Mouse (Mus musculus) activated CD4-positive, CD25-positive, alpha-beta regulatory T cell, adult 4 months (primary cell): Measurements from ENCODE around the gene Megf11. TPM values are rescaled to one million over a fixed set of nuclear protein-coding genes. Genes with fewer than 3 reads are reported as not detected.

Experiments
- ATAC-seq: one replicate; pipeline ENCODE4 v1.8.0; 2017
- polyA plus RNA-seq, 2 experiments: library from polyadenylated mRNA; unstranded; fragments of 100-300 nt; shearing (Covaris generic); gene quantifications; one replicate each; pipeline ENCODE4 v1.2.1; 2017

Gene Megf11
- polyA plus RNA-seq, 2 experiments from 2014 or later: 0.14 to 0.28 TPM

DNA sequence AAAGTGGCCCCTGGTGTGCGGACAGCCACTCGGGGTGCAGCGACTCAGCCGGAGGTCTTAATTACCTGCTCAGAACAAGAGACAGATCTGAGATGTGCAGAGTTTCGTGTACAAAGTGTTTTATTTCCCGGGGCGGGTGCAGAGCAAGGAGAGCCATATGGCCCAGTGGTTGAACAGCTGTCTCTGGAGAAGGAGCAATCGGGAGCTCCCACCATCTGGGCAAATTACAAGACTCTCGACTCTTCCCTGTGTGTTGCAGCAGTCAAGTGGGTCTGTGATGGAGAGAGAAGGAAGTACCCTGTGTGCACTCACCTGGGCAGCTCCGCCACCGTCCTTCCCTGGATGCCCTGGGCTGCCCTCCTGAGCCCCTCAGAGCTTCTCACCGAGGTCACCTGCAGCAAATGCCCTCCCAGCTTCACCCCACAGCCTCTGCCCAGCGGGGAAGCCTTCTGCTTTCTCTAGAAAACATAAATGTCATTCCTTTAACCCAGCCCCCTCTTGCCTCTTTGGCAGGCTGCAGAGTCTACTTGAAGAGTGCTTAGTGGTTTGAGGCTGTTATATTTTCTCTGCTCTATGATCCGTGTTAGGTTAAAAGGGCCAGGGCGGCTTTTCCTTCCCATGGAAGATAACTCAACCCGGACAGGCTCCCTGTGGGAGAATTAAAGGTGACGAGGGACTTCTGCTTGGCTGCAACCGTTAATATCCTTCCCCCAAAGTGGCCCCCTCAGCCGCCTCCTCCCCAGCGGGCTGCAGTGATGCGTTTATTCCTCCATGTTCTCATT is 138.0 kb downstream of the Megf11 start:
- no peak for ATAC-seq

DNA sequence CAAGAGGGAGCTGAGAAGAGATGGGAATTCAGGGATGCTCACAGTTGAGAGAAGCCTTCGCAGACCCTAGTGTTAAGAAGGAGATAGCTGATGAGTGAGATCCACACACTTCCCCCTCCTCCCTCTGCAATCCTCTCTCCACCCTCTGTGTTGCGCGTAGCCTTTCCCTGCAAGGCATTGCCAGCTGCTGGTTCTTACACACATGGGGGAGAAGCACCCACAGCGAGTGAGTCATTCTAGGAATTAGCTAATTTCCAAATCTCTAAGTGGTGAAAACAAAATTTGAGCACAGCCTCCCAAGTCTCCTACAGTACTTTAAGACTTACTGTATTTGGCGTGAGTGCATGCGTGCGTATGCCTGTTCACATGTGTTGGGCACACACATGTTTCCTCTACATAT is 142.6 kb downstream of the Megf11 start:
- ATAC-seq: no peak

DNA sequence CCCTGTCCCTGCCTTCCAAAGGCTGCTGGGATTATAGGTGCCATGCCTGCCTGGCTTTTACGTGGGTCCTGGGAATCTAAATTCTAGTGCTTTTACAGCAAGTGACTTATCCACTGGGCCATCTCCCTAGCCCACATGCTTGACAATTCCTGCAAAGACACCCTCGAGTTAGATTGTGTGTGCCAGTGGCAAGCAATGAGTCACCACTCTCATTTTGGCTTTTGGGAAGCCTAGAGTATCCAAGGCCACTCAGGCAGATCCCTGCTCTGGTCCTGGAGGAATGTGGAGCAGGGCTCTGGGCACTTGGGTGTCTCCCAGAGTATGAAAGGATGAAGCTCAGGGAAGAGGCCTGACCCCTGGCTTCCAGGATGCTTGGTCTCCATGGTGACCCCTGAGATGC is 143.2 kb downstream of the Megf11 start:
- no peak for ATAC-seq

DNA sequence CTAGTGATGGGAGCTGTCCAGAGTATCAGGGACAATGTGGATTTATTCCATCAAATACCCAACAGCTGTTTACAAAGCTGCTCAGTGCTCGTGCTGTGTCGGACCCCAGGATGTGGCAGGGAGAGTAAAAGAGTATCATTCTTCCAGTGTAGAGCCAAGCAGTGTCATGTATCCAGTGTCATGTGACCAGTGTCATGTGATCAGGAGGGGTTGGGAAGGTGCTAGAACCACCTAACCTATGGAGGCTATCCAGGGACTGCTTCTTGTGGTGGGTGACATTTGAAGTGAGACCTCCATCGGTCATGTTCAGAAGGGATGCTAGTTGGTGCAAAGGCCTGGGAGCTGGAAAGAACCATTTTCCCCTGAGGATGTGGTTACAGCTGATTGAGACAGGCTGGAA is 146.5 kb downstream of the Megf11 start:
- no peak for ATAC-seq

DNA sequence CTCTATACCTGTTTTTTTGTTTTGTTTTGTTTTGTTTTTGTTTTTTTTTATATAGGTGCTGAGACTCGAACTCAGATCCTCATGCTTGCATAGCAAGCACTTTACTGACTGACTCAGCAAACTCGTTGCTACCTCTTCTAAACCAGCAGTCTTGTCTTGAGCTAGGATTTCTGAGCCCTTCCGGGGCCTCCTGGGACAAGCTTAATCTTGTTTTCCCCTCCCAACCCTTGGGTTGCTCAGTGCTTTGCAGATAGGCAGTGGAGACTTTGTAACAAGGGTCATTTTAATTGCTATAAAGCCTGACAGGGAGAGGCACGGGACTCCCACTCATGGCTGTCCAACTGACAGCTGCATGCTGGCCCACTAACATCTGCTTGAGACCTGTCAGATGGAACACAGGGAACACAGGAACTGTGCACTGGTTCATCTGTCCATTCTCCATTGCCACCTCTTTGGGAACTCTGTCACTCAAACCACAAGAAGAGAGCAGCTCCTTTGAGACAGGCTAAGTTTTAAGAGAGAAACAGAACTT is 147.4 kb downstream of the Megf11 start:
- no peak for ATAC-seq

DNA sequence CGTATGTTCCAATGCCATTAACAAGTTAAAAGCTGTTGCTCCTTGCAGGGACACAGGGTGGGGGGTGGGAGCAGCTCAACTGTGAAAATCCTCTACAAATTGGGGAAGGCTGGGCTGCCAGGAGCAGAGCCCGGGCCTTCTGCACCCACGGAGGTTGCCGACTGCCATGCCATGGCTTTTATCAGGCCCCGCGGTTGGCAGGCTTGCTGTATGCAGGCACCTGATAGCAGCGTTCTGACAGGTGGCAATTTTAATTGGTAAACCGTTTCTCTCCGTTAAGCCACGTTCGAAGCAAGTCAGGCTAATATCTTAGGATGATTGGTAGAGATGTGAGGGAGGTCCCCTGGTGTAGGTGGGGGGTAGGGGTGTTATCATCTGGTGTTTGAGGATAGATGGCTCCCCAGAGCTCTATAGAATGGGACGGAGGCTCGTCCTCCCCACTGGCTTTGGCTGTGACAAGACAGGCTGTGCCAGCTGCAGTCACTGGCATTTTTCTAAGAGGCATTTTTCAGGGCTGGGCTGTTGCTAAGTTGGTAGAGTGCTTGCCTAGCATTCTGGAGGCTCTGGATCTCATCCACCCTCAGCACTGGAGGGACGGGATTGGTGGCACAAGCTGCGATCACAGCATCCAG is 148.2 kb downstream of the Megf11 start:
- no peak for ATAC-seq

DNA sequence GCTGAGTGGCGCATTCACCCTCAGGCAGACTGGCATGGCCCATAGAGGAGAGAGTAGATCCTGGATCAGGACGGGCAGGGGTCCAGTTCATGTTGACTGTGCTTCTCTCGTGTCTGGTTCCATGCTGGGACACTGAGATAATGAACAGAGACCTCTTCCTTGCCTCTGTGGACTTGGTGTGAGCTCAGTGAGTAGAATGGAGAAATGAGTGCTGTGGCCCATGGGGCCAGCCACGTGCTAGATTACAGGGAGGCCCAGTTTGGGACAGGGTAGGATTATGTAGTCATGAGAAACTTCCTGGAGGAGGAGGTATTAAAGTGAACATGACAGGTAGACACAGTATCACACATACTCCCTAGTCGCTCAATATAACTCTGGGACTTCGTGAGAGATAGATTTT is 148.9 kb downstream of the Megf11 start:
- no peak for ATAC-seq

DNA sequence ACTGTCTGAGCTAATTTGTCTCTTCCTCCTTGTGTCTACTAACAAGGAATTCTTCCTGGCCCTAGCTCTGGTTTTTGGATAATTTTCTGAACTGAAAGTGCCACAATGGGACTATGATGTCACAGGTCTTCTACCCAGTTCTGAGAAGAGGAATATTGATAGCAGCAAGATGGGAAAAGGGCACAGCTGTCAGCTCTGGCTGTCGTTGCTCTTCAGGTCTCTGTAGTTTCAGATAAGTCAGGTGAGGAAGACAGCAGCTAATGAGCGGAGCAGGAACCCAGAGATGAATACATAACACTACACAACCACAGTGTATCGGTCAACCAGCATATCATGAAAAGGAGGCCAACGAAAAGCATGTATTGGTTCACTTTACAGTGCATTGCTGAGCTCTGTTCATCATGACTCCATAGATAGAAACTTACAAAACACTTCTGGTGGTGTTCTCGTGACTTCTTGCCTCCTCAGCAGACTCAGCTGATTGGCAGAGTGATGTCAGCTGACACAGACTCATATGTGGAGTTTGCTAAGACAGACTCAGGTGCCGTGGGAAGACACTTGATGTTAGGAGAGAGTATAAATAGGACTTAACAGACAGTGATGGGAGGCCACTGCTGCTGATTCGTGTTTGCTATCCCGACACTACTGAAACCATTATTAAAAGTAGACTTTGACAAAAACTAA is 149.6 kb downstream of the Megf11 start:
- no peak for ATAC-seq

DNA sequence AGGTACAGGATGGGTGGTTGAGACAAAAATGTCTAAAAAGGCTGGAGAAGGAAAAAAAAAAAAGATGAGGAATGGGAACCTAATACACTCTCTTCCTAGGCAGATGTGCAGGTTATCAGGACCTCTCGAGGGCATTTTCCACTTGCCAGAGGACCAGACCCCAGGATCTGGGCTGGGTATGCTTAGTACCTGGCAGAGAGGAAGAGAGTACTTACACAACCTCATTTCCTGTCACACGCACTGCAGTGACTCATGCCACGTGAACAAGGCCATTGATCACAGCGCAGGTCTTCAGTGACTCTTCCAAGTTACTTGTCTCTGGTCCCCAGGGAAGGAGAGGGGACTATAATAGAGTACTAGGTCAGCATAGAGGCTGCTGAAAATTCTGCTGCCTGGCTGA is 152.4 kb downstream of the Megf11 start:
- no peak for ATAC-seq

DNA sequence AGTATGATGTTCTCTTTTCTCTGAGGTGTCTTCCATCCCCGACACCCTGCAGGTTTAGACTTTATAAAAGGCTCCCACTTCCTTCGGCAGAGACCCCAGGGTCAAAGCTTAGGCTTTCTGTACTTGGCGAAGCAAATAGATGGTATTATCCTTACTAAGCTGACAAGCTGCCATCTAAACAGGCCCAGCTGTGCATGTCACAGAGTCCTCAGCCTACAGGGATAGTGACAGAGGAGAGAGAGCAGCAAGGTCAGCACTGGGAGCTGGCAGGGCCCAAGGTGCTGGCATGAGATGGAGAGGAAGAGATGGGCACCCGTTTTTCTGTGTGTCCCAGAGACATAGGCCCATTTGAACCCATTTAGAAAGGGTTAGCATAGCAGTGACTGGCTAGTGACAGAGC is 156.8 kb downstream of the Megf11 start:
- no peak for ATAC-seq

DNA sequence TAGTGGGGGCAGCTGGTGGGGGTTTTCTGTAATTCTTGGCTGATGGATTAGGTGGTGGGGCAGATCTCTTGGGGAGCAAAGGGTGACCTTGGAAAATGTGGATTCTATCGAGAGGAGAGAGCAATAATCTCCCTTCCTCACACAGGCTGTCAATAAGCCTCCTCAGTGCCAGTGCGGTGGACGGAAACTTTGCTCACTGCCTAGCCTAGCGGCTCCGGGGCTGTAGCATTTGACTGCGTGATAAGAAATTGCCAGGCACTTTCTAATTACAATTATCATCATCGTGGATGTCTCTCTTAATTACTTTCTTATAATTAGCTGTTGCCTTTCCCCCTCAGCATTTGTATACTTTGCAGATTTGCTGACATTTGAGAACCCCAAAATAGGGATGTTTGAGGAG is 157.7 kb downstream of the Megf11 start:
- ATAC-seq: no peak

DNA sequence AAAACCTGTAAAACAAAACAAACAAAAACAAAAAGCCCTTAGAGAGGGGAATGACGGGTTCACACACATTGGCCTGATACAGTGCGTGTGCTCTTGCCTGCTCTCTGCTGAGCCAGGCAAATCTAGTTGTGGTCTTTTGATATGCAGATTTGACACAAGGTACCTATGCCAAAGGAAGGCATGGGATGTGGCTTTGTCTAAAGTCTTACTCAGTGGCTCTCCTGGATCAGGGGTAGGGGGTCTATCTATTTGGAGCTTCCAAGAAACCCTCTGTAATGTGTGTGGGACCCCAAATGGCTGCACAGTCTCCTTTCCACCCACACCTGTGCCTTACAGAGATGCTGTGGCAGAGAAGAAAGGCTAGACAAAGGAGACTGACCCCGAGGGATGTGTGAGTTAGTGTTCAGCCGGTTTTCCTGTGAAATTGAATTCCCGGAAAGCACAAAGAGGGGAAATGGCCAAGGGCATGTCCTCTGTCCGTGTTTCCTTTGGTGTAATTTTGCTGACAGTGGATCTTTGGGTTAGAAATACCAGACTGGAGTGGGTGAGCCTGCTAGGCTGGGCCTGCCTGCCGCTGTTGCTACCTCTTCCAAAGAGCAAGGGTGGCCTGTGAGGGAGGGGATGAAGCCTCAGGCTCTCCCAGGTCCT is 161.0 kb downstream of the Megf11 start:
- no peak for ATAC-seq

DNA sequence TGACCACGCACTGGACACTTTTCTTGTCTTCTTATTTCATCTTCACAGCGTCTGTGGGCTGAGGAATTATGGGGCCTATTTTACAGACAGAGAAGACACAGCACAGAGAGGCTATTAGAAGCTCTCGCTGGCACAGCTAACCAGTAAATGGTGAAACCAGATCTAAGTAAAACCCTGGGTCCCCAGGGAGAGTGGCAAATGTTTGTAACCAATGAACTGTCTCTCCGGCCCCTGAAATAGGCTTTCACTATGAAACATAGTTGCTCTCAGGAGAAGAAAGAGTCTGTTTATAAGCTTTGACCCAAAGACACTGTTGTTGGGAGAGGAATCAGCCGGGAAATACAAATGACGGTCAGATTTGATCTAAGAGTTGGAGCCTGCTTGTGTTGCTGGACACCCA is 162.9 kb downstream of the Megf11 start:
- no peak for ATAC-seq

DNA sequence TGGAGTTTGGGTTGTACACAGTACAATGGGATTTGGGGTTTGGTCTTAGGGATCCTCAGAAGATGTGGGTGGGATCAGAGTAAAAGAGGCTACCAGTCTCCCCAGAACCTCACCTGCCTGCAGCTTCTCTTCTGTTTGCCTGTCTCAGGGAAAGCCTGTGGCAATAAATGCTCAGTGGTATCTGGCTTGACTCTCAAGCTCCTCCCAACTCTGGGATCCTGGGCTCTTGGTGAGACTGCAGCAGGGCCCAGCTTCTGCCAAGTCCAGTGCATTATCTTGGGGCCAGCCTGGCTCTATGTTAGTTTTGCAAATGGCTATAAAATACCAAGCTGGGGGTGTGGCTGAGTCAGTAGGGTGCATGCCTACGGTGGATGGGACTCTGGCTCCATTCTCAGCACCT is 165.9 kb downstream of the Megf11 start:
- no peak for ATAC-seq

DNA sequence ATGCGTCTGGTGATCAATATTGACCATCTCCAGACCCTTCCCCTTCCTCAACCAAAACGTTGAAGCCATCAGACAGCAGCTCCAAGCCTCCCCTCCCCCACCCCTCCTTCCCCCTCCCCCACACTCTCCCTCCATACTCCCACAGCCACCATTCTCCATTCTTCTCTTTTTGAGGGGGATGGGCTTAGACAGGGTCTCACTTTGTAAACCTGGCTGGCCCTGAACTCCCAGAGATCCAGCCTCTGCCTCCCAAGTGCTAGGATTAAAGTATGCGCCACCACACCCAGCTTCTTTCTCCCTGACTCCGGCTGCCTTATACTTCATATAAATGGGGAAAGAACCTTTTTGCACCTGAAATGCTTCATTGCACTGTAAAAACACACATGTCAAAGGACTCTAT is 166.6 kb downstream of the Megf11 start:
- no peak for ATAC-seq

DNA sequence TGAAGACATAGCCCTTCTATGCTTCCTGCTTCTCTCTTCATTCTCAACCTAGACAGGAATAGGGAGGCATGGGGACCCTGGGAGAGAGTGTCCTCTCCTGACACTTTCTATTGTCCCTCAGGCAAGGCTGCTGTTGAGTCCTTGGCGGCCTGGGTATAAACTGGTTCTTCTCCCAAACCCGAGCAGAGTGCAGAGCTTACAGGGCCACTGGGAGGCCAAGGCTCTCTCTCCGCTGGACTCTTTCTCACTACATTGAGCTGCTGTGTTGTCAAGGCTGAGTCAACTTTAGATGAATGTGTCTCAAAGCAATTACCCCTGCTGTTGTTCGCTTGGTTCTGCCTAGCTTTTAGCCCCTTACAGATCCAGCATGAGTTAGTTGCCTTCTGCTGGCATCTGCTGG is 168.0 kb downstream of the Megf11 start:
- ATAC-seq: no peak

DNA sequence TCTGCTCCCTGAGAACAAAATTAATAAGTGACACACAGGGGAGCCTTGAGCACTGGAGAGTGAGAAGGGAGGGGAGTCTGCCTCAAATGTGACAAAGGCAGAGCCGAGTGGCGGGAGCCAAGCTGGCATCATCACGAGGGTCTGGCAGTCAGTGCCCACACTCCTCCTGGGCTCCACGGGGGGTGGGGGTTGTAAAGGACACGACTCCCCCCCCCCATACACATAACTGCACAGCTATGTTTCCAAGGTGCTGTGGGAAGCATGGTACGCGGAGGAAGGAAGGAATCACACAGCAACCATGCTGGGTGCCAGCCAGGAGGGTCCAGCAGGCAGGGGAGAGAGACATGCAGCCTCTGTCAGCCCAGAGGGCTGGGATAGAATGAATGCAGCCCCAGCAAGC is 170.2 kb downstream of the Megf11 start:
- ATAC-seq: no peak

DNA sequence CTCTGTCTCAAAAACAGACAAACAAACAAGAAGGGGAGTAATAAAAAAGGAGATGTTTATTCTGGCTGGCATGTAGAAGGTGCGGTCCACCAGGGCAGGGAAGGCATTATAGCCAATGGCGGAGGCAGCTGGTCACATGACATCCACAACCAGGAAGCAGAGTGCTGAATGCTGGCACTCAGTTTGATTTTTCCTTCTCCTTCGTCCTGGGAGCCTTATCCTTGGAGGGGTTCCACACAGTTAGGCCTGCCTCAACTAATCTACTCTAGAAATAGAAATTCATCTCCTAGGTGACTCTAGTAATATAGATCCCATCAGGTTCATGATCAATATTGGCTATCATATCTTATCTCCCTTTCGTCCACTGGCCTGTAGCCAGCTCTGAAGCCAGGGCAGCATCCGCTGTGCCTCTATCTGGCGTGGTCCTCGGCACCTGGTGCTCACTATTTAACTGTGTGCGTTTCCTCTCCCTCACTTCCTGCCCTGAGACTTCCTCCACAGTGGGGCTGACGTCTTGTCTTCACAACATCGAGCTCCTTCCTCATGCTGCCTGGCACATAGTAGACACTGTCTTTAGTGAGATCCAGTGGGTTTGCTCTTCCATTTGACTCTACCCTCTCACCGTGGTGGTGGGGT is 171.8 kb downstream of the Megf11 start:
- ATAC-seq: no peak

DNA sequence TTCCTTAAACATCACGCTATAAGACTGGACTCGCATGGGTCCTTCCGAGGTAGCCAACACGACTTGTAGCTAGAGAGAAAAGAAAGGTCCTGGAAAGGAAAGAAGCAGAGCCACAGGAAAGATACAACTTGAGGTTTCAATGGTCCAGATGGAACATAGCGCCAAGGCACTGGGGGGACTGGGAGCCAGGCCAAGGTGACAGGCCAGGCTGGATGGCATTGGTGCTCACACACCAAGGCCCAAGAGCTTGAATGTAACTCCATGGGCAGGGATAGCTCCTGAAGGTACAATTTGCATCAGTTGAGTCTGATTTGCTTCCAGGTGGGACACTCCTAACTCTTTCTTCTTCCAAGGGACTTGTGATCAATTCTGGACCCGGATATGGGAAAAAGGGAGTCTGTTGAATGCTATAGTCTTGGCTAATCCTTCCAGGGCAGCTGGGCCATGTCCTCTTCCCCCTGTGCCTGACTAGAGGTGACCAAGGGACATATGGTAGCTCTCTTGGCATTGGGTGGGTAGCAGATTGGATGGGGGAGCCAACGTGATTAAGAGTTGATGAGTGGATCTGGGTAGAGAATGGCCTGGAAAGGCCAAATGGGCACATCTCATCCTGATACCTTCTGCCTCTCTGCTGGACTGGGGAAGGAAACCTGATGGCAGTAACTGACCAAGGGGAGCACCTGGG is 172.6 kb downstream of the Megf11 start:
- ATAC-seq: no peak

DNA sequence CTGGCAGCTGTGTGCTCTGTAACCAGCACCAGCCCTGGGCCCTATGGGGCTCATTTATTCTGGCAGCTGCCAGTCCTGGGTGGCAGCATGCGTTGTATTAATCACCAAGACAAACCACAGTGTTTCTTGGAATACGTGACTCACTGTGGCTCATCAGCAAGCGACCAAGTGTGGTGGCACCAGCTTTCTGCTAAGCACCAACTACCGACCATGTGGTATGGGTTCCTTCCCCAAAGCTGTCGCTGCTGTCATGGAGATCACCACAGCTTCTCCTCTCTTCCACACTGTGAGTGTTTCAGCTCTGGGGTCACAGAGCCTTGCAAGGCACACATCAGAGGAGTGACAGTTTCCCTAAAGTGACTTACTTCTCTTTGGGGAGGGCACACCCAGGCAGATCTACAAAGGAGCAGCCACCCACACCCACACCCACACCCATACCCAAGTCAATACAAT is 178.9 kb downstream of the Megf11 start:
- no peak for ATAC-seq

DNA sequence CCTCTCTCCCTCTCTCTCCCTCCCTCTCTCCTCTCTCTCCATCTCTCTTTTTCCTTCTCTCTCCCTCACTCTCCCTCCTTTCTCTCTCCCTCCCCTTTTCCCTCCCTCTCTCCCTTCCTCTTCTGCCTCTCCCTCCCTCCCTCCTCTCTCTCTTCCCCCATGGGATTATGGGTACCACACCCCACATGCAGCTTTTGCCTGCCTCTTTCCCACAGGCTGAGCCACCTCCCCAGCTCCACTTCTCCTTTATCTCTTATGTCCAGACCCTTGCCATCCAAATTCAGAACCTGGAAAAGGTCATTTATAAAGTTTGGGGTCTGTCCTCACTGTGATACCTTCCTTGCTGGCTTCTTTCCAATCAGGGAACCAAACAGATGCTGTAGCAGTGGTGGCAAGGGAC is 180.5 kb downstream of the Megf11 start:
- ATAC-seq: no peak

DNA sequence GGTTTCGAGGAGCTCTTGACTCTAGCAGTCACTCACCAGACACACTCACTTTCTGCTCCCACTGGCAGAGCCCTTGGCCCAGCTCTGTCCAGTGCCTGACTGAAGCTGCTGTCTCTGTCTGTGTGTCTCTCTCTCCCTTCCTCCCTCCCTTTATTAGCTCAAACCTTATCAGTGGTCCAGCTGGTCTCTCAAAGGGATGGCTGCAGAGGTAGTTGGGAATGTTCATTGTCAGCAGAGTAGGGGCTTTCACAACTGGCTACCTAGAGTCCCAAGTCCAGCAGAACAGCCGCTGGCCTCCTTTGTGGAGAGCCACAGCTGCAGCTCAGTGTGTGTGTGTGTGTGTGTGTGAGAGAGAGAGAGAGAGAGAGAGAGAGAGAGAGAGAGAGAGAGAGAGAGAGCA is 180.9 kb downstream of the Megf11 start:
- ATAC-seq: no peak
